Mouse (Mus musculus) limb, embryonic 13.5 days (tissue): Measurements from ENCODE around the gene Zfp317. TPM values are rescaled to one million over a fixed set of nuclear protein-coding genes. Genes with fewer than 3 reads are reported as not detected.
A peak's percentile ranks its signal among the peaks of the same experiment; 100 is the strongest.
"Not testable (repeated sequence)": the region's sequence is repeated elsewhere in the genome, so short reads cannot be mapped to it uniquely, and the experiment has no call there.

ENCODE experiments used
- ATAC-seq: fragments of 200-750 bp; cut with Nextera tagmentation; 2 replicates; pipeline ENCODE4 v1.8.0; 2017; ENCODE audit warnings: low read depth, moderate number of reproducible peaks, moderate TSS enrichment; ENCODE audit not compliant: low FRiP score
- H3K27ac ChIP-seq: fragments of 300-500 bp; sonication (generic); 2 replicates; pipeline ENCODE4 v1.5.1; 2015; ENCODE audit warnings: inconsistent platforms, mild to moderate bottlenecking, moderate library complexity
- H3K27me3 ChIP-seq: fragments of 300-500 bp; sonication (generic); 2 replicates; pipeline ENCODE4 v1.6.1; 2015; ENCODE audit warnings: mild to moderate bottlenecking, inconsistent platforms
- H3K36me3 ChIP-seq: fragments of 300-500 bp; sonication (generic); 2 replicates; pipeline ENCODE4 v1.6.1; 2015; ENCODE audit warnings: inconsistent platforms, mild to moderate bottlenecking, moderate library complexity
- H3K4me1 ChIP-seq: fragments of 300-500 bp; sonication (generic); 2 replicates; pipeline ENCODE4 v1.6.1; 2015; ENCODE audit warnings: inconsistent platforms
- H3K4me2 ChIP-seq: fragments of 300-500 bp; sonication (generic); replicated peaks from 2 replicates; pipeline ENCODE4 v1.6.1; 2015; ENCODE audit warnings: inconsistent platforms, mild to moderate bottlenecking, moderate library complexity
- H3K4me3 ChIP-seq: fragments of 300-500 bp; sonication (generic); 2 replicates; pipeline ENCODE4 v1.5.1; 2015; ENCODE audit warnings: moderate library complexity, mild to moderate bottlenecking, inconsistent platforms
- H3K9ac ChIP-seq: fragments of 300-500 bp; sonication (generic); 2 replicates; pipeline ENCODE4 v1.6.1; 2015; ENCODE audit warnings: mild to moderate bottlenecking, inconsistent platforms
- H3K9me3 ChIP-seq: fragments of 300-500 bp; sonication (generic); 2 replicates; pipeline ENCODE4 v1.6.1; 2016; ENCODE audit warnings: inconsistent platforms
- WGBS: fragments of 180-500 bp; shearing (Covaris S2); methylation state at CpG from one replicate; pipeline ENCODE4 v1.1.7; 2015; 5-methylcytosine and 5-hydroxymethylcytosine counted together
- polyA plus RNA-seq: library from polyadenylated mRNA; unstranded; fragments of >200 nt; fragmentation: Nextera tagmentation; extraction: Ambion mirVana; gene quantifications from 2 replicates; pipeline ENCODE4 v1.2.1, GENCODE M21; 2015

Zfp317 gene
- polyA plus RNA-seq, result 32.8 and 33.4 TPM in 2 replicates

DNA sequence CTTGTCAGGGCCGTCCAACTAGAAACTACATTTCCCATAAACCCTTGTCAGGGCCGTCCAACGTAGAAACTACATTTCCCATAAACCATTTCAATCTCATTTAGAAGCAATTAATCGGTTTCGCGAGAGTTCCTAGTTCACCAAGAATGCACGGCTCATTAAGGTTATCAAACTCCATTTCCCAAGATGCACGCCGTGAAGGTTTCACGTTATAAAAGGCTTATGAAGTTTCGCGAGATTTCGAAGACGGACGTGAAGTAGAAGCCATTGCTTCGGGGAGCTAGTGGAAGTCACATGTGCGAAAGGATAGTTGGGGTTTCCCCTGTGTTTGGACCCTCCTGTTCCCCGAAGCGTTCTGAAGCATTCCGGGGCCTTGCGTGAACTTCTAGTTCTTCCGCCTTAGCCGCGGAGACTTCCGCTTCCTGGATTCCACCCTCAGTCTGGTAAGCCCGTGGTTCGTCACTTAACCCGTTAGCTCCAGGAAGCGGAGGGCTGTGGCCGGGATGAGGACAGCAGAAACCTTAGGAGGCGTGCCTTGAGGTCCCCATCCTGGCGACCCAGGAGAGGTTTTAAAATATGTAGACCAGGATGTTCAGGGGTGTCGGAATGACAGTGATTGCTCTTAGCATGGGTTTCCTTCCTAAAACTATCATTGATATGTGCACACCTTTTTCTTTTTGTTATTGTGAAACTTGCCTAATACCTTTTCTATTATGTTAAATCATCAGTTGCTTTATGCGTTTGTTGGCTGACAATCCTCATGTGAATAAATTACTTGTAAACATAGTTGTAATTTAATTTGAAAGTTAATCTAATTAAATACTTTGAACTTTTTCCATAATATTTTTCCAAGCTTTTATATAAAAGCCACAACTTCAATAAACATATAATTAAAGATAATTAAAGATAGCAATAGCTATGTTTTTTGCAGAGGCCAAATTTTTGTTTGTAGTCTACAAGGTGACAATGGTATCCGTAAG is at the start of gene Zfp317:
TSS of gene Zfp317 (plus strand) at position 260 of the 980 bp plus-strand sequence.
- H3K9ac ChIP-seq, result peak within 1 kb of the TSS; percentile 73
- peaks cover 12% of the 10 kb centered on the region; the same call in 1 of the 2 replicates for H3K36me3 ChIP-seq
- ATAC-seq, result peak; percentile 98
- WGBS, result 2% methylated on average over 35 of the region's 35 CpGs
- peak within 1 kb of the TSS; percentile 60 for H3K4me3 ChIP-seq
- H3K27ac ChIP-seq, result peak within 1 kb of the TSS; percentile 79; the same call in 1 of the 2 replicates
- no peaks in the 10 kb centered on the region for H3K4me1 ChIP-seq
- peak within 1 kb of the TSS; percentile 55 for H3K4me2 ChIP-seq
- H3K27me3 ChIP-seq, result no peaks in the 10 kb centered on the region
- no peaks in the 10 kb centered on the region for H3K9me3 ChIP-seq

DNA sequence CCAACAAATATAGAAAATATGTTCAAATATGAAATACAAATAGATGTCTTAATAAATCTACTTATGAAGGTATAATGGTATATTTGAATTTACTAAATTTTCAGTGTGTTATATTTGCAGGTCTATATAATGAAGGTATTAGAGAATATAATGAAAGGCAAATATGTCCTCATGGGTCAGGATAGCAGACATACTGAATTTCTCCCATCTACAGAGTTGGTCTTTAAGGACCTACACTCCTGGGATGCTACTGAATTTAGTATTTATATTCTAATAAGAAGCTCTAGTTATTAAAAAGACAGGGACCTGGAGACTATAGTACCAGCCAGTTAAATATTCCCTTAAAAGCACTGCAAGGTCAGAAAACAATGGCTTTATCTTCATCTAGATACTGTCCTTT is 39.6 kb upstream of the Zfp317 start, which contains the start of gene Olfr855:
TSS of gene Olfr855 (plus strand) at position 301 of the 400 bp plus-strand sequence.
- H3K4me2 ChIP-seq, result no peak within 1 kb of the TSS
- no peaks in the 10 kb centered on the region for H3K4me1 ChIP-seq
- ATAC-seq, result no peak

DNA sequence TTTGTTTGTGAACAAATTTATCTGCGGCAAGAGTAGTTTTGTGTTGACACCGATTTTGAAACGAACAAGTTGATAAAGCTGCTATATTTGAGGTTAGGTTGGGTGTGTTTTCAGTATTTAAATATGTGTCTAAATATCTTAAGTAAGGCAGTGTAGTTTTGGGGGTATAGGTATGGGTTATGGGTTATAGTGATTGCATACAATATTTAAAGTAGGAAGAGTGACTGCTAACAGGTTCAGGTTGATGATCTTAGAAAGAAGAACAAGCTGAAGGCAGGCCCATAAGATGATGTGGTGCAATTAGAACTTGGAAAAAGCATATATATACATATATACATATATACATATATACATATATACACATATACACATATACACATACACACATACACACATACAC is 605 bp upstream of the Zfp317 start:
- H3K4me2 ChIP-seq, result no peak overlapping the region
- H3K27me3 ChIP-seq, result no peaks in the 10 kb centered on the region
- no peaks in the 10 kb centered on the region for H3K9me3 ChIP-seq
- H3K27ac ChIP-seq, result no peak overlapping the region
- 95% methylated on average over 3 of the region's 3 CpGs for WGBS
- peaks cover 10% of the 10 kb centered on the region; the same call in 1 of the 2 replicates for H3K36me3 ChIP-seq
- H3K4me1 ChIP-seq, result no peaks in the 10 kb centered on the region
- ATAC-seq, result no peak
- no peak overlapping the region for H3K9ac ChIP-seq
- H3K4me3 ChIP-seq, result no peak overlapping the region

More for the DNA sequence above, 39.6 kb upstream of the Zfp317 start, which contains the start of gene Olfr855:
- H3K27ac ChIP-seq, result no peak within 1 kb of the TSS
- H3K36me3 ChIP-seq, result no peaks in the 10 kb centered on the region
- H3K9me3 ChIP-seq, result no peaks in the 10 kb centered on the region
- H3K9ac ChIP-seq, result no peak within 1 kb of the TSS
- no peaks in the 10 kb centered on the region for H3K27me3 ChIP-seq
- no peak within 1 kb of the TSS for H3K4me3 ChIP-seq

DNA sequence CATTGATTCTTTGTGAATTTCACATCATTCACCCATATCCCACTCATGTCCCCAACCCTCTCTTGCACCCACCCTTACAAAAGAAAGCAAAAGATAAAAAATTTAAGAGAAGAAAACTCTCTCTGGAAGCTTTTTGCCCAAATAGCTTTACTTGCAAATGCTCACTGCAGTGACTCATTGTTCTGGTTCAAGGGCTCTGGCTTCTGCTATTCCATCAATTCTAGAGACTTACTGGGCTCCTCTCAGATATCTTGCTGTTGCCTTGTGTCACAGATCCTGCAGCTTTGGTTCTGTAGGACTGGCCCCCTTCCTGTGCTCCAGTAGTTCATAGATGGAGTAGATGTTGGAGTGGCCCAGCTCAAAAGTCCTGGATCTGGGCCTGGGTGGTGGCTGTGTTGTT is 7.7 kb downstream of the Zfp317 start:
- Histone ChIP-seq H3K36me3 (peaks cover 31% of the 10 kb centered on the region), H3K4me3 (no peak overlapping the region), H3K9ac (no peak overlapping the region), H3K4me2 (no peak overlapping the region), H3K27ac (no peak overlapping the region), H3K9me3 (no peaks in the 10 kb centered on the region), H3K4me1 (no peaks in the 10 kb centered on the region), H3K27me3 (no peaks in the 10 kb centered on the region)
- no peak for ATAC-seq

DNA sequence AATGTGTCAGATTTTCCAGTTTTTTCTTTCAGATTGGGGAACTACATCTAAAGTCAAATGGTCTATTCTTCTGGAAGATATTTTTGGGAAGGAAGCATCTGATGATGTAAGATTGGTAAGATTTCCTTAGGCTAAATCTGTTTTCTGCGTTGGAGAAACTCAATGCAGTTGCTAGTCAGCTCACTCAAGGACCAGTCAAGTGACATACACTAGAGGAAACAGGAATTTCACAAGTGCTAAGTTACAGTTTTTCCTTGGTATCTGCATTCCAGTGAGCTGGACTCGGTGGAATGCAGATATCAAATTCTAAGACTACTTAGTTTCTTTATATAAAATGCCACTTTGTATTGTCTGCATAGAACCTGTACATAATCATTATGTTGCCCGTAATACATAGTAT is 23.3 kb downstream of the Zfp317 start:
- H3K9me3 ChIP-seq, result no peaks in the 10 kb centered on the region
- no peak overlapping the region for H3K27ac ChIP-seq
- no peak for ATAC-seq
- peaks cover 76% of the 10 kb centered on the region for H3K36me3 ChIP-seq
- no peak overlapping the region for H3K4me3 ChIP-seq
- WGBS, result 91% methylated on average over 3 of the region's 3 CpGs
- no peaks in the 10 kb centered on the region for H3K4me1 ChIP-seq
- H3K9ac ChIP-seq, result no peak overlapping the region
- no peak overlapping the region for H3K4me2 ChIP-seq
- H3K27me3 ChIP-seq, result no peaks in the 10 kb centered on the region

GRCm38 (mm10) chr9:19690281-19690680 is 68.4 kb downstream of the Zfp317 start:
- Histone ChIP-seq H3K27me3 (no peaks in the 10 kb centered on the region), H3K4me2 (no peak overlapping the region), H3K4me3 (no peak overlapping the region), H3K9me3 (peaks cover 10% of the 10 kb centered on the region), H3K9ac (no peak overlapping the region), H3K4me1 (no peaks in the 10 kb centered on the region), H3K27ac (no peak overlapping the region), H3K36me3 (no peaks in the 10 kb centered on the region)
- 87% methylated on average over 6 of the region's 6 CpGs for WGBS
- no peak for ATAC-seq

- Histone ChIP-seq H3K27ac (no peak overlapping the region), H3K36me3 (no peaks in the 10 kb centered on the region), H3K4me3 (no peak overlapping the region), H3K9me3 (peaks cover 10% of the 10 kb centered on the region), H3K4me1 (no peaks in the 10 kb centered on the region), H3K27me3 (no peaks in the 10 kb centered on the region), H3K9ac (no peak overlapping the region), H3K4me2 (no peak overlapping the region)
- no peak for ATAC-seq
- WGBS, result 90% methylated on average over 1 of the region's 1 CpGs
Measured at GRCm38 (mm10) chr9:19691426-19691825, 69.5 kb downstream of the Zfp317 start.

DNA sequence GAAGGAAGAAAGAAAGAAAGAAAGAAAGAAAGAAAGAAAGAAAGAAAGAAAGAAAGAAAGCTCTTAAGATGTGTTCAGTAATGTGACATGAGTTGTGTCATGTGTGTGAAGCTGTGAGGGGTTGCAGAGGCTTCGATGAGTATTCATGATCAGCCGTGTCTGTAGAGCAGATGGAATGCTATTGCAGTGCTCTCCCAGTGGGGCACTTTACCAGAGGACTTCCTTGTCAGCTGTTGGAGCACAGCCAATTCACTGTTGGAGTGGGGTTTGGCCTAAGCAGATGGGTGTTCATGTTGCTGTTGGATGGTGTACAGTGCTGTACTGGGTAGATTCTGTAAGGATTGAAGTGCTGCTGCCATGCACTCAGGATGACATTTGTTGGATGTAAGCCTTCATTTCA is 70.5 kb downstream of the Zfp317 start:
- H3K4me3 ChIP-seq, result no peak overlapping the region
- ATAC-seq, result no peak
- H3K9me3 ChIP-seq, result peaks cover 10% of the 10 kb centered on the region
- H3K27ac ChIP-seq, result no peak overlapping the region
- H3K4me2 ChIP-seq, result no peak overlapping the region
- no peaks in the 10 kb centered on the region for H3K4me1 ChIP-seq
- H3K27me3 ChIP-seq, result no peaks in the 10 kb centered on the region
- WGBS, result 87% methylated on average over 2 of the region's 2 CpGs
- no peak overlapping the region for H3K9ac ChIP-seq
- no peaks in the 10 kb centered on the region for H3K36me3 ChIP-seq

GRCm38 (mm10) chr9:19694285-19694684 is 72.4 kb downstream of the Zfp317 start:
- H3K4me3 ChIP-seq, H3K4me2 ChIP-seq, ATAC-seq, H3K36me3 ChIP-seq, H3K27ac ChIP-seq, H3K27me3 ChIP-seq, H3K9ac ChIP-seq, H3K4me1 ChIP-seq, H3K9me3 ChIP-seq: not testable (repeated sequence)
- WGBS, result 55% methylated on average over 2 of the region's 2 CpGs

DNA sequence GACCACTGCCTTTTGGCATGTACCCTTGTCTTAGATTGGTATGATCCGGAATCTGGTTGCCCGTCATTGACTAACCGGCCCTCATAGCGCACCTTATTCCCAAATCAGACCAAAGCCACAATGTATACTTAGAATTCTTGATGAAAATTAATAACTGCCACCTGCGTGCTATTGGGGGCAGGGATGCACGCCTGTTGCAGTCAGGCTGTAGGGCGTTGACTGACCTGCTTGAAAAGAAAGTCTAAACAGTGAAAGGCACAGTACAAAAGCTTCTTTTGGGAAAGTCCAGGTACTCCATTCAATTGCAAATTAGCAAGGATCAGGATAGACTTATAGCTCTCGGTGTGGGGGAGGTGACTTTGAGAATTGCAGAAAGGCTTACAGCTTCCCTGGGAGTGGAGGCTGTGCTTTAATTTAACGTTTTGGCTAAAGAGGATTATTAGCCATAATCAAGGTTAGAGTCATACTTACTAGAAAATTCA is 73.0 kb downstream of the Zfp317 start:
- 82% methylated on average over 9 of the region's 9 CpGs for WGBS

More for the DNA sequence above, 73.0 kb downstream of the Zfp317 start:
- not testable (repeated sequence) for H3K4me1 ChIP-seq, H3K27ac ChIP-seq, H3K36me3 ChIP-seq, H3K9ac ChIP-seq, H3K9me3 ChIP-seq, H3K4me2 ChIP-seq, H3K4me3 ChIP-seq, ATAC-seq, H3K27me3 ChIP-seq
